Mouse (Mus musculus) embryonic facial prominence, embryonic 15.5 days (tissue): ENCODE data around the gene Ndufb2. TPM values are rescaled to one million over a fixed set of nuclear protein-coding genes. Genes with fewer than 3 reads are reported as not detected.

Source experiments
- ATAC-seq: fragments of 200-750 bp; cut with Nextera tagmentation; 2 replicates; pipeline ENCODE4 v1.8.0; 2017; ENCODE audit warnings: low read depth, moderate TSS enrichment; ENCODE audit not compliant: insufficient number of reproducible peaks, low FRiP score, low TSS enrichment
- H3K27ac ChIP-seq: fragments of 300-500 bp; sonication (generic); replicated peaks from 2 replicates; pipeline ENCODE4 v1.5.1; 2015; ENCODE audit warnings: mild to moderate bottlenecking, inconsistent platforms
- H3K27me3 ChIP-seq: fragments of 300-500 bp; sonication (generic); 2 replicates; pipeline ENCODE4 v1.6.1; 2015; ENCODE audit warnings: inconsistent platforms
- H3K36me3 ChIP-seq: fragments of 300-500 bp; sonication (generic); 2 replicates; pipeline ENCODE4 v1.6.1; 2015; ENCODE audit warnings: mild to moderate bottlenecking, inconsistent platforms
- H3K4me1 ChIP-seq: fragments of 300-500 bp; sonication (generic); 2 replicates; pipeline ENCODE4 v1.6.1; 2015; ENCODE audit warnings: inconsistent platforms
- H3K4me2 ChIP-seq: fragments of 300-500 bp; sonication (generic); replicated peaks from 2 replicates; pipeline ENCODE4 v1.6.1; 2015; ENCODE audit warnings: mild to moderate bottlenecking, inconsistent platforms
- H3K4me3 ChIP-seq: fragments of 300-500 bp; sonication (generic); replicated peaks from 2 replicates; pipeline ENCODE4 v1.5.1; 2015; ENCODE audit warnings: mild to moderate bottlenecking, inconsistent platforms
- H3K9ac ChIP-seq: fragments of 300-500 bp; sonication (generic); 2 replicates; pipeline ENCODE4 v1.6.1; 2015; ENCODE audit warnings: inconsistent platforms
- H3K9me3 ChIP-seq: fragments of 300-500 bp; sonication (generic); replicated peaks from 2 replicates; pipeline ENCODE4 v1.6.1; 2016; ENCODE audit warnings: inconsistent platforms
- WGBS: fragments of 180-500 bp; shearing (Covaris S2); methylation state at CpG from one replicate; pipeline ENCODE4 v1.1.7; 2015; 5-methylcytosine and 5-hydroxymethylcytosine counted together
- polyA plus RNA-seq: library from polyadenylated mRNA; unstranded; fragments of >200 nt; fragmentation: Nextera tagmentation; extraction: Ambion mirVana; gene quantifications from 2 replicates; pipeline ENCODE4 v1.2.1, GENCODE M21; 2015

Gene Ndufb2
- 332 and 334 TPM in 2 replicates for polyA plus RNA-seq

DNA sequence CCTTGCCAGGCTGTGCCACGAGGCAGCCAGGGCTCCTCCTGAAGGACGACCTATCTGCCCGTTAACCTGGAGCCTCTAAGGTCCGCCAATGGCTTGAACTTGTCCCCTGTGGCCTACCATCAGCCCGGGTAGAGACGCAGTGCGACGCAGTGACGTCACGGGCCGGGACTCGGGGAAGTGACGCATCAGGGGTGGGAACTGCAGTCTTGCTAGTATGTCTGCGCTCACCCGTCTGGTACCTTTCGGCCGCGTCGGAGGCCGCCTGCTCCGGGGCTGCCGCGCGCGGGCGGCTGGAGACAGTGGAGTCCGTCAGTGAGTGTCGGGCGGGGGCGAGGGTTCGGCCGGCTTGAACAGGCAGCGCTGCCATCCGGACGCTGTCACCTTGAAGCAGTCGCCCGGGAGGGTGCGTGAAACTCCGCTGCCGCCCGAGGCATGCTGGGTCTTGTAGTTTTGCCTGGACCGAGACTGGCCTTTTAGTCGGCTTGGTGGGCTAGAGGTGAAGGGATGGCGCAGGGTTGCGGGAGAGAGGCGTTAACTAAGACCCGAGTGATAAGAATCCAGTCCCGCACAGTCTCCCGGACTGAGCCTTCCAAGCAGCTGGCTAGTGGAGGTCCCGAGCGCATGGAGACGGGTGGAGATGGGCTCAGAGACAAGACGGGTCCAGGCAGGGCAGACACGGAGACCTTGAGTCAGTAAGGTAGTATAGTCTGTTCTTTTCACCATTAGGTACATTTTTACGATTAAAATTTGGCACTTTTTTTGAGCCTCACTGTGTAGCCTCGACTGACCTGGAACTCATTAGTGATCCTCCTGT is at the start of gene Ndufb2:
Gene Ndufb2, plus strand, starts transcription at position 174 of the 814 bp plus-strand sequence.
- Histone ChIP-seq H3K4me2 (peak within 1 kb of the TSS; percentile 72), H3K36me3 (peaks cover 22% of the 10 kb centered on the region), H3K27ac (peak within 1 kb of the TSS; percentile 94), H3K9ac (peak within 1 kb of the TSS; percentile 88), H3K4me3 (peak within 1 kb of the TSS; percentile 94), H3K4me1 (peaks cover 18% of the 10 kb centered on the region), H3K9me3 (no peaks in the 10 kb centered on the region), H3K27me3 (no peaks in the 10 kb centered on the region)
- peak; percentile 97 for ATAC-seq
- WGBS, result under 1% methylated on average over 56 of the region's 56 CpGs

DNA sequence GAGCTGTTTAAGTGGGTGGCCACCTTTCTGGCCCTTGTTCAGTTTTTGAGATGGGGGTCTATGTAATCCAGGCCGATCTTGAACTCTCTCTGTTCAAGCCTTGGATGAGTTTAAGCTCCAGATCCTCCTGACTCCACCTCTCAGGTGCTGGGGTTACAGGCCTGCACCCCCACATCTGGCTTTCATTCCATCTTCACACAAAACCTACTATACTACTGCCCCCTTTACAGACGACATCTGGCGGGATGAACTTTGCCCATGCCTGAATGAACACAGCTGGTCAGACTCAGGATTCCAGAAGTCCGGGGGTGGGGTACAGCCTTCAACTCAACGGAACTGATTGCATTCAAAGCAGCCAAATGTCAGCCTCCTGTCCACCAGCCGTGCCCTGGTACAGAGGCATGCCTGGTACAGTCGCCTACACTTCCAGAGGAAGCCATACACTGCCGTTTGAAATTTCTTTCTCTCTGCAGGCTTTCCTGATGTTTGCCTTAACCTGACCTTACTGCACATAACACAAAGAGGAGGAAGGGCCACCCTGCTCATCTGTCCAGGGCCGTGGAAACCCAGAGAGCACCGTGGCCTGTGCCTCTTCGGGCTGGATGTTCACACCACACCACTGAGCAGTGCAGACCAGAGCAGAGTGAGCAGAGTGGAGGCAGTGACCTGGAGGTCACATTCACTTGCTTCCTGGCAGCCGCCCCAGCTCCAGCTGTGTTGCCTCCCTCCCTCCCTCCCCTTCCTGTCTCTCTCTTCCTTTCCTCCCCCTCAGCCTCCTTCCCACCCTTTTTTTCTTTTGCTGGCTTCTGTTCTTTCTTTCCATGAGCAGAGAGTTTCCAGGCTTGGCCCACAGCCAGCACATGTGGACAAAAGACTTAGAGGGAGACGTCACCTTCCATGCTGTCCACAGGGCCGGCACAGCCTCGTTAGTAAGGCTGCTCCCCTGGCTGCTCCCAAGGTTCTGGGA is 49.5 kb upstream of the Ndufb2 start:
- no peaks in the 10 kb centered on the region for H3K9me3 ChIP-seq
- no peaks in the 10 kb centered on the region for H3K27me3 ChIP-seq
- WGBS, result 19% methylated on average over 15 of the region's 15 CpGs
- H3K27ac ChIP-seq, result peak overlapping the region; percentile 82
- H3K4me2 ChIP-seq, result no peak overlapping the region
- no peak overlapping the region for H3K9ac ChIP-seq
- H3K4me3 ChIP-seq, result no peak overlapping the region
- H3K4me1 ChIP-seq, result peaks cover 62% of the 10 kb centered on the region
- ATAC-seq, result peak; percentile 82
- no peaks in the 10 kb centered on the region for H3K36me3 ChIP-seq

GRCm38 (mm10) chr6:39543769-39544420 is 48.5 kb upstream of the Ndufb2 start:
- Histone ChIP-seq H3K9ac (no peak overlapping the region), H3K36me3 (no peaks in the 10 kb centered on the region), H3K4me3 (no peak overlapping the region), H3K4me1 (peaks cover 56% of the 10 kb centered on the region), H3K9me3 (no peaks in the 10 kb centered on the region), H3K27ac (peak overlapping the region; percentile 82), H3K4me2 (no peak overlapping the region), H3K27me3 (no peaks in the 10 kb centered on the region)
- no peak for ATAC-seq
- WGBS, result 50% methylated on average over 15 of the region's 15 CpGs

- H3K4me1 ChIP-seq, result peaks cover 41% of the 10 kb centered on the region
- H3K9me3 ChIP-seq, result no peaks in the 10 kb centered on the region
- no peak overlapping the region for H3K27ac ChIP-seq
- H3K4me3 ChIP-seq, result no peak overlapping the region
- no peak overlapping the region for H3K9ac ChIP-seq
- no peaks in the 10 kb centered on the region for H3K36me3 ChIP-seq
- H3K4me2 ChIP-seq, result no peak overlapping the region
- no peaks in the 10 kb centered on the region for H3K27me3 ChIP-seq
- no peak for ATAC-seq
- 90% methylated on average over 7 of the region's 7 CpGs for WGBS
Measured at GRCm38 (mm10) chr6:39545474-39545873, 46.9 kb upstream of the Ndufb2 start.

- 0 out of 2 replicates have a peak overlapping the region, but pooled peaks have one; percentile 22 for H3K27ac ChIP-seq
Measured at GRCm38 (mm10) chr6:39548030-39548429, 44.3 kb upstream of the Ndufb2 start.

DNA sequence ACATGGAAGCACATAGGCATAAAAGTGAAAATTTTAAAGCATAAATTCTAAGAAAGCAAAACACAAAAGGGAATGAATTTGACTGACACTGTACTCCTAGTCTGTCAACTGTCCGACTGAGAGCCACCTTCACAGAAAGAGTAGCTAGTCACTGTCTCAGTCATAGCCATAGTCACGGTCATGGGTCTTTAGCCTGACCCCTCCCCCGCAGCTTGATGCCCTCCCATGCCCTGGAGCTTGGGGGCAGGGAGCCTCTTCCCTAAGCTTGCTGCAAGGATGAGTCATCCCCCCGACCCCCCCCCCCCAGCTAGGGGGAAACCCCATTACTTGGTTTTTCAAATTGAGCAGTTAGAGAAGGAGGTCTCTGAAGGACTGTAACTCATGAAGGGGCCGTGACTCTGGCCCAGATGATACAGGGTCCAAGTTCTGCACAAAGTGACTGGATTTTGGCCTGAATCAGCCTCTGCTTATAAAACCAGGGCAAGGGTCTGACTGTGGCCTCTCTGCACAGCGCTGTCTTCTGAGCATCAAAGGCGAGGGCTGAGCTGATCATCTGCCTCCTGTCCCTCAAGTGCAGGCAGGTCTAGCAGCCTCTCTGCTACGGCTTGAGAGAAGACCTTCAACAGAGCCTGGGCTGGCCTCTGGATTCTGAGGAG is 40.3 kb upstream of the Ndufb2 start:
- WGBS, result 55% methylated on average over 8 of the region's 8 CpGs
- Histone ChIP-seq H3K4me1 (peaks cover 36% of the 10 kb centered on the region), H3K27ac (no peak overlapping the region), H3K4me2 (no peak overlapping the region), H3K9me3 (no peaks in the 10 kb centered on the region), H3K36me3 (no peaks in the 10 kb centered on the region), H3K4me3 (no peak overlapping the region), H3K27me3 (no peaks in the 10 kb centered on the region), H3K9ac (no peak overlapping the region)
- ATAC-seq, result no peak

More at GRCm38 (mm10) chr6:39548030-39548429, 44.3 kb upstream of the Ndufb2 start:
- no peak overlapping the region for H3K9ac ChIP-seq
- WGBS, result 82% methylated on average over 5 of the region's 5 CpGs
- H3K36me3 ChIP-seq, result no peaks in the 10 kb centered on the region
- H3K4me2 ChIP-seq, result no peak overlapping the region
- no peaks in the 10 kb centered on the region for H3K9me3 ChIP-seq
- no peaks in the 10 kb centered on the region for H3K27me3 ChIP-seq
- ATAC-seq, result no peak
- no peak overlapping the region for H3K4me3 ChIP-seq
- H3K4me1 ChIP-seq, result peaks cover 33% of the 10 kb centered on the region

DNA sequence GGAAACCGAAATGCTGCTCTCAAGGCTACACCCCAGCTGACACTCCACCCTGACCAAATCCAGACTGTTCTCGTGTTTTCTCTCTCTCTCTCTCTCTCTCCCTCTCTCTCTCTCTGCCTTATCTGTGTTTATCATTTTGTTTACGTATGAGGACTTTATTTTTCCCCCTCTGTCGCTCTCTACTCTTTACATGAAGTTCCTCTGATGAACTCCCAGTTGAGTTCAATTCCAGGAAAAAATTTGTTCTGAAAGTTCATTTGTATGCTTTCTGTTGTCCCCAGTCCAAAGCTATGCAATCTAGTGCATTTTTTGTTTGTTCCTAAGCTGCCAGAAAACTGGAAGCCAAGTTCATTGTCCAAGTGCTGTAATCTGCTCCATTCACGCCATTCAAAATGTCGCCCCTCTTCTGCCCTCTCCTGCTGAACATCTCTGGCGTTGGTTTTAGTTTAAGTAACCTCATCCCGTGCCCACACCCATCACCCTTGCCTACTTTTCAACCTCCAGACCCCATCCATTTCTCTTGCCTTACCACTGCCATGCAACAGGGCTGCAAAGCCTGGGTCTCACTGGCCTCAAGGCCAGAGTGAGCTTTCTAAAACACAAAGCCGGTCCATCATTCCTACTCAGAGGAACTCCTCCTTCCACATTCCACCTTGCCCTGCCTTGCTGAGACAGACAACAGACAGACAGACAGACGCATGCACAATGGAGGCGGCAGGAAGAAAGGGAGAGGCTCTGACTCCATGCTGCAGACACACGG is 37.3 kb upstream of the Ndufb2 start:
- H3K9me3 ChIP-seq, result no peaks in the 10 kb centered on the region
- H3K4me3 ChIP-seq, result 0 out of 2 replicates have a peak overlapping the region, but pooled peaks have one; percentile 7
- no peak overlapping the region for H3K9ac ChIP-seq
- no peaks in the 10 kb centered on the region for H3K36me3 ChIP-seq
- WGBS, result 64% methylated on average over 12 of the region's 12 CpGs
- peaks cover 49% of the 10 kb centered on the region for H3K4me1 ChIP-seq
- H3K27ac ChIP-seq, result 0 out of 2 replicates have a peak overlapping the region, but pooled peaks have one; percentile 11
- H3K4me2 ChIP-seq, result peak overlapping the region; percentile 17; the same call in 1 of the 2 replicates
- no peak for ATAC-seq
- H3K27me3 ChIP-seq, result no peaks in the 10 kb centered on the region

DNA sequence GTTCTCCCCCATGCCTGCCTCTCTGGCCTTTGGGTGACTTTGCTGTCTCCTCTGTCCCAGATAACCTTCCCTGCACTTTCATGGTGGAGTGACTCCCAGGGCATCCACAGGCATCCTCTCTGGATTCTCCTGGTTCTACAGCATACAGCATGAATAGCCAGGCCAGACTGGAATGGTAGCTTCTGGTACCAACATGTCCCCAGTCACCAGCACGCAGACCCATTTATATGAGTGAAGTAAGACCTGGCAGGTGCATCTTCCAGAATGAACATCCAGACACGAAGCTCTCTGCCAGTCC is 36.8 kb upstream of the Ndufb2 start:
- Histone ChIP-seq H3K9me3 (no peaks in the 10 kb centered on the region), H3K9ac (no peak overlapping the region), H3K27me3 (no peaks in the 10 kb centered on the region), H3K36me3 (no peaks in the 10 kb centered on the region), H3K4me3 (no peak overlapping the region; the same call in 1 of the 2 replicates), H3K4me1 (peaks cover 49% of the 10 kb centered on the region), H3K27ac (0 out of 2 replicates have a peak overlapping the region, but pooled peaks have one; percentile 11), H3K4me2 (peak overlapping the region; percentile 63; the same call in 1 of the 2 replicates)
- ATAC-seq, result no peak
- WGBS, result 73% methylated on average over 2 of the region's 2 CpGs

GRCm38 (mm10) chr6:39556900-39557659 is 35.3 kb upstream of the Ndufb2 start:
- peak overlapping the region; percentile 89 for H3K27ac ChIP-seq
- H3K4me3 ChIP-seq, result peak overlapping the region; percentile 72
- ATAC-seq, result peak; percentile 64
- no peaks in the 10 kb centered on the region for H3K36me3 ChIP-seq
- H3K4me1 ChIP-seq, result peaks cover 49% of the 10 kb centered on the region
- WGBS, result under 1% methylated on average over 54 of the region's 54 CpGs
- H3K9ac ChIP-seq, result peak overlapping the region; percentile 79
- H3K9me3 ChIP-seq, result no peaks in the 10 kb centered on the region
- H3K27me3 ChIP-seq, result no peaks in the 10 kb centered on the region
- peak overlapping the region; percentile 63 for H3K4me2 ChIP-seq
